Mouse (Mus musculus): ENCODE data around the gene Nr2f2. TPM values are rescaled to one million over a fixed set of nuclear protein-coding genes. Genes with fewer than 3 reads are reported as not detected.

The Nr2f2 gene
- polyA plus RNA-seq, 1 experiment: 193 TPM

GRCm38 (mm10) chr7:70305716-70306115, 60.8 kb downstream of the Nr2f2 start:
- Histone ChIP-seq H3K36me3 (ENCODE audit: control insufficient read depth, insufficient read depth, low read length) (no peaks in the 10 kb centered on the region), H3K27ac (ENCODE audit: insufficient read depth, low read depth, low read length) (no peak overlapping the region), H3K4me1 (ENCODE audit: control insufficient read depth, insufficient read depth, low read length) (0 out of 2 replicates have a peak, but pooled peaks cover 7% of the 10 kb centered on the region), H3K4me3 (ENCODE audit: insufficient read depth, low read depth, low read length) (no peak overlapping the region), H3K27me3 (replicated peaks; ENCODE audit: control insufficient read depth, insufficient read depth, low read length) (no peaks in the 10 kb centered on the region)
- DNase-seq: peak; percentile 60
- no peak for TF ChIP-seq POLR2A (IDR thresholded peaks at IDR 0.05; ENCODE audit: low read depth, low read length)
- 38% methylated on average over 7 of the region's 7 CpGs for WGBS

GRCm38 (mm10) chr7:70304426-70304825, 62.1 kb downstream of the Nr2f2 start:
- Histone ChIP-seq H3K27me3 (replicated peaks; ENCODE audit: control insufficient read depth, insufficient read depth, low read length) (no peaks in the 10 kb centered on the region), H3K27ac (ENCODE audit: insufficient read depth, low read depth, low read length) (no peak overlapping the region), H3K4me1 (ENCODE audit: control insufficient read depth, insufficient read depth, low read length) (0 out of 2 replicates have a peak, but pooled peaks cover 7% of the 10 kb centered on the region), H3K36me3 (ENCODE audit: control insufficient read depth, insufficient read depth, low read length) (no peaks in the 10 kb centered on the region), H3K4me3 (ENCODE audit: insufficient read depth, low read depth, low read length) (no peak overlapping the region)
- TF ChIP-seq POLR2A (IDR thresholded peaks at IDR 0.05; ENCODE audit: low read depth, low read length) (no peak), CTCF (conservative IDR thresholded peaks at IDR 0.05; ENCODE audit: insufficient read depth, insufficient read length, low read depth, low read length) (no peak)
- no peak for DNase-seq
